In the genomic region with DNA sequence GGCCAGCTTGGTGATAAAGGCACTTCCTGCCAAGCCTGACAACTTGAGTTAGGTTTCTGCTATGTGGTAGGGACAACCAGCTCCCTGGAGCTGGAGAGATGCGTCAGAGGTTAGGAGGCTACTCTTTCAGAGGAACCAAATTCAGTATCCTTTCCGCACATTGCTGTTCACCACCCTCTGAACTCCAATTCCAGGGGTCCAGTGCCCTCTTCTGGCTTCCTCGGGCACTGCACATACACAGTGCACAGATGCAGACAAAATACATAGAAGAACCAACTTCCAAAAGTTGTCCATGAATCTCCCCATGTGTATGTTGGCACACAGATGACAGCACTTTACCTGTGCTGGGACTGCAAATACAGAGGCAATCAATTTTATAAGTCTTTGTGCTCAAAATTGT, we compare ENCODE assay signal across 8 mouse cellular contexts. TPM values are rescaled to one million over a fixed set of nuclear protein-coding genes. Genes with fewer than 3 reads are reported as not detected.
DNase-seq lines count a peak whose midpoint lies in the region; ATAC-seq and TF ChIP-seq lines count a peak whose summit lies in the region.

No protein-coding gene starts in this region.

- H3K36me3 ChIP-seq in forebrain, postnatal 0 days (ENCODE audit: insufficient read depth) = peaks cover 17% of the 10 kb centered on the region
- H3K36me3 ChIP-seq in forebrain, embryonic 10.5 days (replicated peaks) = peaks cover 59% of the 10 kb centered on the region
- no peaks in the 10 kb centered on the region for H3K36me3 ChIP-seq in splenic B cell, adult 2 months (ENCODE audit: control insufficient read depth, insufficient read depth, low read length, poor library complexity, severe bottlenecking)

- no peaks in the 10 kb centered on the region for H3K9me3 ChIP-seq in forebrain, postnatal 0 days (ENCODE audit: low read length)
- H3K9me3 ChIP-seq in forebrain, embryonic 10.5 days = peaks cover 8% of the 10 kb centered on the region

- ATAC-seq in forebrain, postnatal 0 days = peak; percentile 42; the same call in 1 of the 2 replicates

- TF ChIP-seq CTCF in forebrain, postnatal 0 days (IDR thresholded peaks at IDR 0.05; ENCODE audit: low read depth) = peak; percentile 73

- 56% methylated on average over 3 of the region's 3 CpGs for WGBS in forebrain, postnatal 0 days
- WGBS in forebrain, embryonic 10.5 days = 55% methylated on average over 3 of the region's 3 CpGs

- H3K4me1 ChIP-seq in forebrain, postnatal 0 days (ENCODE audit: insufficient read depth) = no peaks in the 10 kb centered on the region
- H3K4me1 ChIP-seq in forebrain, embryonic 10.5 days = no peaks in the 10 kb centered on the region

- H3K27me3 ChIP-seq in forebrain, postnatal 0 days (ENCODE audit: insufficient read depth, low read length) = no peaks in the 10 kb centered on the region
- no peaks in the 10 kb centered on the region for H3K27me3 ChIP-seq in forebrain, embryonic 10.5 days (ENCODE audit: poor library complexity, severe bottlenecking)
- H3K27me3 ChIP-seq in splenic B cell, adult 2 months (ENCODE audit: control insufficient read depth, insufficient read depth, low read length, poor library complexity, severe bottlenecking) = no peaks in the 10 kb centered on the region

- no peak overlapping the region for H3K27ac ChIP-seq in forebrain, postnatal 0 days (ENCODE audit: low read depth, low read length)
- H3K27ac ChIP-seq in forebrain, embryonic 10.5 days = no peak overlapping the region

- intact Hi-C loops in heart, postnatal 25 days (cut with DNase I) = loop anchor here (1.0 to 5.0 kb wide), 3 partner anchors 60 to 146 kb away; a partner anchor contains a TSS

- H3K4me3 ChIP-seq in forebrain, postnatal 0 days (ENCODE audit: low read depth, low read length) = no peak overlapping the region
- no peak overlapping the region for H3K4me3 ChIP-seq in forebrain, embryonic 10.5 days

- H3K9ac ChIP-seq in forebrain, postnatal 0 days = no peak overlapping the region

- no peak overlapping the region for H3K4me2 ChIP-seq in forebrain, postnatal 0 days (ENCODE audit: low read depth)

- DNase-seq in forebrain, postnatal 0 days = peak; percentile 63
- no peak for DNase-seq in forebrain, embryonic 10.5 days (ENCODE audit: extremely low spot score, low spot score)
- peak; percentile 64 for DNase-seq in right cerebral cortex, postnatal 14 days
- no peak for DNase-seq in right cerebral cortex, adult 18-20 months
- peak; percentile 65 to 79 for DNase-seq in cerebellum, postnatal 14 days
- DNase-seq in heart, postnatal 25 days (ENCODE audit: low spot score) = peak; percentile 13
- DNase-seq in lung, postnatal 10 days = peak; percentile 81
- DNase-seq in splenic B cell, adult 2 months (ENCODE audit: low read depth, low spot score) = peak; percentile 79

RNA-seq across cellular contexts. Expression of a gene that starts 22.0 kb away (rescaled TPM):
- 58.2 and 61.2 TPM in 2 replicates for total RNA-seq in forebrain, postnatal 0 days (2014; rRNA removed)
- polyA plus RNA-seq in forebrain, postnatal 0 days (2015; fragmentation: Nextera tagmentation; extraction: Ambion mirVana) = 54.9 and 62.3 TPM in 2 replicates
- polyA plus RNA-seq in forebrain, embryonic 10.5 days (2016; fragmentation: Nextera tagmentation; extraction: Ambion mirVana) = 32.3 and 34.3 TPM in 2 replicates
- 10 to 100 TPM; 71.7 to 76.2 TPM for total RNA-seq in heart, postnatal 25 days (2021)

RNA-seq across cellular contexts. Expression of a gene that starts 36.3 kb away (rescaled TPM):
- total RNA-seq in forebrain, postnatal 0 days (2014; rRNA removed) = 147 and 164 TPM in 2 replicates
- polyA plus RNA-seq in forebrain, postnatal 0 days (2015; fragmentation: Nextera tagmentation; extraction: Ambion mirVana) = 197 and 240 TPM in 2 replicates
- polyA plus RNA-seq in forebrain, embryonic 10.5 days (2016; fragmentation: Nextera tagmentation; extraction: Ambion mirVana) = 121 and 123 TPM in 2 replicates
- 1 to 10 TPM; 3.8 to 7.3 TPM for total RNA-seq in heart, postnatal 25 days (2021)

RNA-seq across cellular contexts. Expression of a gene that starts 53.0 kb away (rescaled TPM):
- 80.4 and 93.3 TPM in 2 replicates for total RNA-seq in forebrain, postnatal 0 days (2014; rRNA removed)
- 45.9 and 55.1 TPM in 2 replicates for polyA plus RNA-seq in forebrain, postnatal 0 days (2015; fragmentation: Nextera tagmentation; extraction: Ambion mirVana)
- 86.3 and 97.3 TPM in 2 replicates for polyA plus RNA-seq in forebrain, embryonic 10.5 days (2016; fragmentation: Nextera tagmentation; extraction: Ambion mirVana)
- 10 to 100 TPM; 27.1 to 28.8 TPM for total RNA-seq in heart, postnatal 25 days (2021)

Comparison
In these comparisons a context has a peak if more than half of its experiments do, and no peak if none do; other contexts are left out.
1. DNase-seq: peak in forebrain, postnatal 0 days (single experiment), right cerebral cortex, postnatal 14 days (single experiment), cerebellum, postnatal 14 days (2 of 2), heart, postnatal 25 days (single experiment), lung, postnatal 10 days (single experiment) and splenic B cell, adult 2 months (single experiment); none in forebrain, embryonic 10.5 days (single experiment) and right cerebral cortex, adult 18-20 months (single experiment).
2. RNA of a gene that starts 36.3 kb away (total RNA-seq): 147 to 164 TPM in forebrain, postnatal 0 days; 3.8 to 7.3 TPM in heart, postnatal 25 days; every median in the first group is over 10 times any median in the second.